ENCODE assay signal across 7 mouse cellular contexts in genomic region chr12:108178331-108179245, GRCm38 (mm10). TPM values are rescaled to one million over a fixed set of nuclear protein-coding genes. Genes with fewer than 3 reads are reported as not detected.
A peak's percentile ranks its signal among the peaks of the same experiment; 100 is the strongest.
DNase-seq lines count a peak whose midpoint lies in the region; ATAC-seq and TF ChIP-seq lines count a peak whose summit lies in the region.

No protein-coding gene starts in this region.

- peak overlapping the region; percentile 99 for H3K4me2 ChIP-seq in hindbrain, postnatal 0 days (ENCODE audit: low read depth, low read length)

- peaks cover 8% of the 10 kb centered on the region; the same call in 1 of the 2 replicates for H3K36me3 ChIP-seq in hindbrain, postnatal 0 days (ENCODE audit: insufficient read depth, low read length)

- peak; percentile 77 for DNase-seq in cerebellum, adult 9-11 months
- DNase-seq in frontal cortex, postnatal 25 days (ENCODE audit: low spot score in 2 of 2): peak; percentile 41 to 47
- peak; percentile 65 for DNase-seq in hindbrain, postnatal 0 days (ENCODE audit: low spot score)
- peak; percentile 68 to 73 for DNase-seq in left cerebral cortex, postnatal 14 days (ENCODE audit: low spot score in 2 of 2)
- DNase-seq in skeletal muscle tissue, adult 2 months (ENCODE audit: low read depth, low spot score): peak; percentile 29

- under 1% methylated on average over 78 of the region's 103 CpGs for WGBS in hindbrain, postnatal 0 days

- TF ChIP-seq CTCF in hindbrain, postnatal 0 days (IDR thresholded peaks at IDR 0.05; ENCODE audit: low read depth): no peak

- peak overlapping the region; percentile 92 for H3K27ac ChIP-seq in hindbrain, postnatal 0 days

- H3K9ac ChIP-seq in hindbrain, postnatal 0 days (replicated peaks; ENCODE audit: low read length): peak overlapping the region; percentile 95

- peak overlapping the region; percentile 99 for H3K4me3 ChIP-seq in hindbrain, postnatal 0 days (ENCODE audit: low read length)

- peak; percentile 29 for ATAC-seq in activated CD4-positive, CD25-positive, alpha-beta regulatory T cell, adult 4 months
- peak; percentile 58 for ATAC-seq in hindbrain, postnatal 0 days
- ATAC-seq in megakaryocyte progenitor cell, adult 5-6 weeks (replicated peaks; ENCODE audit: poor library complexity): peak; percentile 47

- no peaks in the 10 kb centered on the region for H3K27me3 ChIP-seq in hindbrain, postnatal 0 days (ENCODE audit: insufficient read depth, low read length)

- no peaks in the 10 kb centered on the region for H3K9me3 ChIP-seq in hindbrain, postnatal 0 days (ENCODE audit: low read length)

- peaks cover 15% of the 10 kb centered on the region for H3K4me1 ChIP-seq in hindbrain, postnatal 0 days (ENCODE audit: insufficient read depth, low read length)

- intact Hi-C loops in left cerebral cortex, postnatal 14 days (cut with DNase I): no loop called here

RNA-seq across cellular contexts. Expression of gene Setd3, which starts 0.5 kb away (rescaled TPM):
- 10 to 100 TPM; 28.1 to 29.3 TPM for polyA plus RNA-seq in activated CD4-positive, CD25-positive, alpha-beta regulatory T cell, adult 4 months (2017; shearing (Covaris generic))
- 57.4 and 61.3 TPM in 2 replicates for total RNA-seq in hindbrain, postnatal 0 days (2014; rRNA removed)
- polyA plus RNA-seq in hindbrain, postnatal 0 days (2015; fragmentation: Nextera tagmentation; extraction: Ambion mirVana): 87.1 and 90.4 TPM in 2 replicates
- 100 to 1,000 TPM; 123 to 127 TPM for total RNA-seq in left cerebral cortex, postnatal 14 days (2021)
- total RNA-seq in megakaryocyte progenitor cell, adult 5-6 weeks (2015): 44.5 and 46.6 TPM in 2 replicates
- 78.3 and 87.6 TPM in 2 replicates for total RNA-seq in megakaryocyte progenitor cell, adult 5-6 weeks (2017)

RNA-seq across cellular contexts. Expression of gene Ccnk, which starts 0.8 kb away (rescaled TPM):
- 1 to 10 TPM; 4.7 to 6.6 TPM for polyA plus RNA-seq in activated CD4-positive, CD25-positive, alpha-beta regulatory T cell, adult 4 months (2017; shearing (Covaris generic))
- total RNA-seq in hindbrain, postnatal 0 days (2014; rRNA removed): 8.0 and 10.7 TPM in 2 replicates
- 2.3 and 2.8 TPM in 2 replicates for polyA plus RNA-seq in hindbrain, postnatal 0 days (2015; fragmentation: Nextera tagmentation; extraction: Ambion mirVana)
- 10 to 100 TPM; 32.4 TPM for total RNA-seq in left cerebral cortex, postnatal 14 days (2021)
- total RNA-seq in megakaryocyte progenitor cell, adult 5-6 weeks (2015): 72.7 and 76.5 TPM in 2 replicates
- total RNA-seq in megakaryocyte progenitor cell, adult 5-6 weeks (2017): 15.3 and 15.7 TPM in 2 replicates

Comparison
In these comparisons a context has a peak if more than half of its experiments do, and no peak if none do; other contexts are left out.
1. Peak in every context shown above with its lines: DNase-seq, ATAC-seq, H3K4me3 ChIP-seq and H3K27ac ChIP-seq.